Mouse (Mus musculus) myocyte (in vitro differentiated cells): ENCODE results near the gene Bmp7.

Source experiments
- E2F4 ChIP-seq: IDR thresholded peaks from one replicate; pipeline ENCODE4 v1.6.1; 2011; ENCODE audit warnings: mild to moderate bottlenecking, control low read depth, moderate library complexity; ENCODE audit not compliant: insufficient read depth
- MAX ChIP-seq: IDR thresholded peaks from one replicate; pipeline ENCODE4 v1.6.1; 2011; ENCODE audit warnings: low read depth, mild to moderate bottlenecking, control low read depth
- POLR2A ChIP-seq: IDR thresholded peaks from one replicate; pipeline ENCODE4 v1.6.1; 2011; ENCODE audit warnings: low read depth, mild to moderate bottlenecking, control low read depth, moderate library complexity; ENCODE audit not compliant: insufficient read length
- POLR2AphosphoS2 ChIP-seq: IDR thresholded peaks from one replicate; pipeline ENCODE4 v1.6.1; 2011; ENCODE audit warnings: low read depth, control low read depth; ENCODE audit not compliant: insufficient read length
- TCF12 ChIP-seq: IDR thresholded peaks from one replicate; pipeline ENCODE4 v1.6.1; 2011; ENCODE audit warnings: mild to moderate bottlenecking, control low read depth; ENCODE audit not compliant: poor library complexity, insufficient read depth, severe bottlenecking
- USF1 ChIP-seq: IDR thresholded peaks from one replicate; pipeline ENCODE4 v1.6.1; 2011; ENCODE audit warnings: low read depth, mild to moderate bottlenecking, control low read depth, moderate library complexity

- TF ChIP-seq POLR2A: no peak
- no peak for TF ChIP-seq USF1
- no peak for TF ChIP-seq TCF12
- TF ChIP-seq POLR2AphosphoS2: no peak
- TF ChIP-seq E2F4: no peak
- TF ChIP-seq MAX: no peak
Measured at GRCm38 (mm10) chr2:172960350-172960749, 20.2 kb upstream of the Bmp7 start.
